Mouse (Mus musculus): ENCODE results near the gene Tuba8. TPM values are rescaled to one million over a fixed set of nuclear protein-coding genes. Genes with fewer than 3 reads are reported as not detected.

Tuba8 gene
- total RNA-seq, 2 experiments from 2014 or later: 183 to 207 TPM

- intact Hi-C loops (cut with DNase I): no loop called here
- no peak for DNase-seq
These were observed 16.2 kb upstream of the Tuba8 start for GRCm38 (mm10) chr6:121194061-121194955.

DNA sequence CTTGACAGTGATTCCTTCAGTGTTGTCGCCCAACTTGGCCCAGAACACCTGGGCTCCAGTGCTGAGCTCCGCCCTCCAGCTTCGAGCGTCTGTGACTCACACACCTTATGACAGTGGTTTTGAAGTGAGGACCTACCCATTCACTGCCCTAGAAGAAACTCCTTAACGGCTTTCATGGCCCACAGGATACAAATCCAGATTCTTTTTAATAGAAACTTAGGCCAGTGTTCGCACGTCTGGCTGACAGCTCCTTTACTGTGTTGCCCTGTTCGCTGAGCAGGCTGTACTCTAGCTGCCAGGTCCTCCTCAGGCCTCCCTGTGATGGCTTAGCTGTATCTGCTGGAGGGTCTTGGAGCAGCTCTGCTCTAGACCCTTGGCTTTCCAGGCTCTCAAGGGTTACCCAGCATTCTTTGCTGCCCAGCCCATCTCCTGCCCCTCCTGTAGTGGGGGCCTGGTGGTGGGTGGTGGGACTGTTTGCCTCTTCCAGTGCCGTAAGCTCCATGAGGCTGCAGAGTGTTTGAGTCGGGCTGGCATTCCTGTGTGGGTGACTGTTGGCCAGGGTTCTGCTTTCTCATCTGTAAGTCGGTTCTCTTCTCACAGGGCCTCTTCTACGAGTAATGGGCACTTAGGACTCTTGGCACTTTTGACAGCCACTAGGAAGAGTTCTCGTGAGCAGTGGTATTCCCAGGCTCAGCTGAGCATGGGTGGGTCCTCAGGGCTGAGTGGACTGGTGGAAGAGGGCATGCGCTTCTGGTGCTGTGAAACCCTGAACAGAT is 15.4 kb upstream of the Tuba8 start:
- intact Hi-C loops (cut with DNase I): loop anchor here (5.0 kb wide), 1 partner anchor 57 kb away; no protein-coding TSS in a partner anchor
- no peak for DNase-seq

DNA sequence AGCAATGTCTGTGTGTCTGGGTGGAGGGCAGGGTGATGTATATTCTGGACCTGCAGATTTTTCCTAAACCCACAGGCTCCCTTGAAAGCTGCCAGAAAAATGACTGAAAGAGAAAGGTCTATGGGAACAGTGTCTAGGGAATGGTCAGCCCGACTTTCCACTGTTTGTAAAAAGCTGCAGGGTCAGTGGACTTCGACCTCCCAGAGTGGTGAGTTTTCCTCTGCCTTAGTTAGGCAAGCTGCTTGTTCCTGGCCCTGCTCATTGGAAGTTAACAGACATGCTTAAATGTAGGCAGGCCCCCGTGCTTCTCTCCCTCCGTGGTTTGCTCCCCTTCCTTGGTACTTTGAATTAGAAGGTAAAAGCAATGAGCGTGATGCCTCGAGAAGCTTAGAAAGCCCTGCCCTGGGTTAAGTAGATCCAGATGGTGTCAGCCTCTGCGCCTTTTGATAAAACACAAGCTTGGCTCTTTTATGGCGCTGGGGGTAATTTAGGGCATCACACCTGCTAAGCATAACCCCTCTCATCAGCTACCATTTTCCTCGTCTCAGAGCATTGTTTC is 12.6 kb upstream of the Tuba8 start:
- intact Hi-C loops (cut with DNase I): loop anchor here (5.0 kb wide), 1 partner anchor 54 kb away; no protein-coding TSS in a partner anchor

DNA sequence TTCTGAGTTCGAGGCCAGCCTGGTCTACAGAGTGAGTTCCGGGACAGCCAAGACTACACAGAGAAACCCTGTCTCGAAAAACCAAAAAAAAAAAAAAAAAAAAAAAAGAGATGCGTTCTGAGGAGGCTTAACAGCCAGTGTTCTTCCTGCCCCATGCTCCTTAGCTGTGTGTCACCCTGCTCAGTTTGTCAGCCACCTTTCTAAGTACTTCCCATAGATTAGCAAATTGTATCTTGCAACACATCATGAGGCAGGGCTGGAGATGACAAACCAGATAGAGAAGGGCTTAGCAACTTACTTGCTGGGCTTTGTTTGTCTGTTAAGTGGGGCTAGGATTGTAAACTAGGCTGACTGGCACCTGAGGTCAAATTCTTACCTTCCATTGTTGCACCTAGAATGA is 10.0 kb upstream of the Tuba8 start:
- intact Hi-C loops (cut with DNase I): no loop called here
- no peak for DNase-seq

More for the DNA sequence above, 12.6 kb upstream of the Tuba8 start:
- DNase-seq: no peak

- intact Hi-C loops (cut with DNase I): no loop called here
- DNase-seq: no peak
These were observed 8.5 kb upstream of the Tuba8 start for GRCm38 (mm10) chr6:121202026-121202425.

DNA sequence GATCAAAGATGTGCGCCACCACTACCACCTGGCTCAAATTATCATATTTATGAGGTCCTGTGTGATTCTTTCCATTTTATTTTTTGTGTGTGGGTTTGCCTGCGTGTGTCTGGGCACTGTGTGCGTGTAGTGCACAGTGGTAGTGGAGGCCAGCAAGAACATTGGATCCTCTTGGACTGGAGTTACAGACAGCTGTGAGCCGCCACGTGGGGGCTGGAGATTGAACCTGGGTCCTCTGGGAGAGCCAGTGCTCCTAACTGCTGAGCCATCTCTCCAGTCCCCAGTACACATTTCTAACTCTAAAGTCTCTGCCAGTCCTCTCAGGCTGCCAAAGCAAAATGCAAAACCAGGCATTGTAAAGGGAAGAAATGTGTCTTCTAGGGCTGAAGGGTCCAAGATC is 4.0 kb upstream of the Tuba8 start:
- intact Hi-C loops (cut with DNase I): no loop called here
- no peak for DNase-seq

- DNase-seq: no peak
- intact Hi-C loops (cut with DNase I): no loop called here
These were observed 912 bp upstream of the Tuba8 start for GRCm38 (mm10) chr6:121209584-121209983.

DNA sequence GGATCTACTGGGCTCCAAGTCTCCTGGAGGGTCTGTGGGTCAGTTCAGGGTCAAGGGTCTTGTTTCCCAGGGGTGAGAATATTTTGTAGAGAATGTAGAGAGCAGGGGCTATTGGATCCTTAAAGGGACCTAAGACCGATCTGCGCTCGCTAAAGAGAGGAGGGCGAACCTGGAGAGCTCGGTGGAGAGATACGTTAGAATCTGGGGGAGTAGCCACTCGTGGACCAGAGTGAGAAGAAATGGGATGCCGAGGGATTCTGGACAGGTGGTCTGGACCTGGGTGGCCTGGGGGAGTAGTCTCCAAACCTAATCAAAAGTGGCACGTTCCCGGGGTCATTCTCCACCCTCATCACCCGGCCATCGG is 412 bp downstream of the Tuba8 start:
- intact Hi-C loops (cut with DNase I): no loop called here
- DNase-seq: no peak

DNA sequence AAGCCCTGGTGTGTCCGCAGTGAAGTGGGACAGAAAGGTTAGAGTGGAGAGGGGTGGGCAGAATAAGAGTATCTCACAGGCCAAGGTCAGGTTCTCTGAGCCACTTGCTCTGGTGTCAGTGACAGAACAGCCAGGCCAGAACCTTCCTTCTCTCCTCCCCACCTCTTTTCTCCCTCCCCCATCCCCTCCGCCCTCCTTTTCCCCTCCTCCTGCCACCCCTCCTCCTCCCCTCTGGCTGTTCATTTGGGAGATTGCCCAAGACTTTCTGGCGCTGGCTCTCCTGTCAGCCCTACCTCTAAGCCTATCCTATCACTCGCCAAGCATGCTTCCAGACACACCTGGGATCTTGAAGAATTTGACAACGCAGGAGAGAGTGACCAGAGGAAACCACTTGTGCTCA is 1.2 kb downstream of the Tuba8 start:
- intact Hi-C loops (cut with DNase I): no loop called here
- DNase-seq: peak in 1 of 2 experiments; percentile 55

DNA sequence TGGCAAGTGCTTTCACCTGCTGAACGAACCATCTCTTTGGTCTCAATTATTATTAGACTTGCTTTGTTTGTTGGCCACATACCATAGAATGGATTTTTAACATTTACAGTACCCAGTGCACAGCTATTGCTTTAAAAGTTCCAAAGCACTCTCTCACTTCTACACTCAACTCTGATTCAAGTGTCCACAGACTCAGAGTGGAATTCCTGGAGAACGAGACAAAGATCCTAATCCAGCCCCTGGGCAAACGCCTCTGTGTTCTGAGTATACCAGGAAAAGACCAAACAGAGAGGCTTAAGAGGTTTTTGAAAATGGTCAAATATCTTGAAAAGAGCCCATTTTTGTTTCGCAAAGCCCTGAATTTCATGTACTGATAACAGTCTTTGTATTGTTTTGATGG is 2.5 kb downstream of the Tuba8 start:
- intact Hi-C loops (cut with DNase I): no loop called here
- no peak for DNase-seq

DNA sequence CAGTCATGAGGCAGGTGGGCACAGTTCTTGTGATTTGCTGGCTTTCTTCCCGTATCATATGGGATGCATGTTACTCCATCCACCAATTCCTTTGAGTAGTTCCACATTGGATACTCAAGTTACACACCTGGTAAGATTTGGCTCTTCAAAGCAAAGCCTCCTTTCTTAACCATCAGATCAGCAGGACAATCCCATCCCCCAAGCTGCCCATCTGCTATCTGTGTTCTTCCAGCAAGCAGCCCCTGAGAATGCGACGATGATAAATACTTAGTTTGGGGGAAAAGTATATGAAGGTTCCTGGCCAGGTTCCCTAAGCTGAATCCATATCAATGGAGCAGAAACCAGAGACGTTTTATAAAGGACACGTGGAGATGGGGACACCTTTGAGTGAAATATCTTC is 3.7 kb downstream of the Tuba8 start:
- DNase-seq: no peak
- intact Hi-C loops (cut with DNase I): no loop called here

GRCm38 (mm10) chr6:121214667-121215330 is 4.3 kb downstream of the Tuba8 start:
- intact Hi-C loops (cut with DNase I): no loop called here

GRCm38 (mm10) chr6:121215336-121215735 is 4.8 kb downstream of the Tuba8 start:
- DNase-seq: no peak
- intact Hi-C loops (cut with DNase I): no loop called here

More at GRCm38 (mm10) chr6:121214667-121215330, 4.3 kb downstream of the Tuba8 start:
- DNase-seq: no peak

DNA sequence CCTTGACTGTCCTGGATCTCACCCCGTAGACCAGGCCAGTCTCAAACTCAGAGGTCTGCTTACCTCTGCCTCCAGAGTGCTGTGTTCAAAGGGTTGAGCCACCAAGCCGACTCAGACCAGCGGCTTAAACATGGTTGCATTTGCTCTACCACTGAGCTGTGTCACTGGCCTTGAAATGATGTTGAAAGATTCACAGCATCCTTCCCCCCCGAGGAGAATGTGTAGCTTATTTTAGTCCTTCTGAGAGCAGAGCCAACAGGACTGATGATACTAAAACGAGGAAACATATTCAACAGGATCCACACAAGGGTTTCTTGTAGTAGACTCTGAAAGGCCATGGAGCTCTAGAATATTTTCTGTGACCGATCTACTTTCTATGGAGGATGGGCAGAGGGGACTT is 5.4 kb downstream of the Tuba8 start:
- DNase-seq: no peak
- intact Hi-C loops (cut with DNase I): no loop called here

DNA sequence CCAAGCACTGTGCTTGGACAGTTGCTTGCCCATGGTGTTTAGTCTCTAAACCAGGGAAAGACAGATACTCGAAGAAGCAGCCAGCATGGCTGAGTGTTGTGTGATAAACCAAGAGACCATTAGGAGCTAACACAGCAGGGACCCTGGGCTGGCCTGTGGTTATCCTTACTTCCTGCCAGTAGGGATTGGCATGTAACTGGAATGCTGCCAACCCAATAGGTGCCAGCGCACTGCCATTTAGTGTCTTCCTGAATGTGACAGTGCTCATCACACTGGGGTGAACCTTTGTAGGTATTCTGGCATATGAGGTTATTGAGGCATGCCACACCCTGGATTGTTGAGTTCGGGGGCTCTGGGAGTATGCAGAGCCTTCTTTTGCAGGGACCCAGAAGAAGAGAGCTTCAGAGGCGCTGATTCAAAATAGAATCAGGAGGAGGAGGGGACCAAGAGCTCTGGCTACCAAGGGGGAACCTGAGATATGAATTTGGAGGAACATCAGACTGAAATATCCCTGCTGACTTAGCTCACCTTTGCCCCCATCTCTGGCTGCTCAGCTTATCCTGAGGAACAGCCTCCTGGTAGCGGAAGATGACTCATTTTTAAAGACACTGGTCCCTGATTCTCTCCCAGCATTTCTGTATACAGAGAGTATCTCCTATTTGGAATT is 6.2 kb downstream of the Tuba8 start:
- intact Hi-C loops (cut with DNase I): no loop called here
- peak; percentile 27 to 39 for DNase-seq

GRCm38 (mm10) chr6:121218002-121218401 is 7.5 kb downstream of the Tuba8 start:
- intact Hi-C loops (cut with DNase I): no loop called here

DNA sequence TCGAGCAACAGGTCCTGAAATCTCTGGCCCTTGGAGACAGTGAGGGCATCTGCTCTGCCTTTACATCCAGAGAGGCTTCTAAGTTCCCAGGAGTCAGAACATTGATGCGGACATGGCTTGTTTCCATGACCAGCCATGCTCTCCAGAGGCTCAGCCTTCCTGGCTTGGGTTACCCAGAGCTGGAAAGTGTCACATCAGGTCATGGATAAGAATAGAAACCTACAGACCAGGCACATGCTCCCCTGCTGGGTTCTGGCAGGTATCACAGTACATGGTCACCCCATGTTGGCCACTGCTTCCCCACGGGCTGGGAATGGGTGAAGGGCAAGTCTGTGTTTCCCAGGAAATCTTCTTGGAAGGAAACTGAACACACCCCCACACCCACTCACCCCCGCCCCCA is 8.9 kb downstream of the Tuba8 start:
- DNase-seq: peak; percentile 34 to 38
- intact Hi-C loops (cut with DNase I): no loop called here

More at GRCm38 (mm10) chr6:121218002-121218401, 7.5 kb downstream of the Tuba8 start:
- no peak for DNase-seq

- DNase-seq: no peak
- intact Hi-C loops (cut with DNase I): no loop called here
These were observed 9.7 kb downstream of the Tuba8 start for GRCm38 (mm10) chr6:121220181-121220580.

DNA sequence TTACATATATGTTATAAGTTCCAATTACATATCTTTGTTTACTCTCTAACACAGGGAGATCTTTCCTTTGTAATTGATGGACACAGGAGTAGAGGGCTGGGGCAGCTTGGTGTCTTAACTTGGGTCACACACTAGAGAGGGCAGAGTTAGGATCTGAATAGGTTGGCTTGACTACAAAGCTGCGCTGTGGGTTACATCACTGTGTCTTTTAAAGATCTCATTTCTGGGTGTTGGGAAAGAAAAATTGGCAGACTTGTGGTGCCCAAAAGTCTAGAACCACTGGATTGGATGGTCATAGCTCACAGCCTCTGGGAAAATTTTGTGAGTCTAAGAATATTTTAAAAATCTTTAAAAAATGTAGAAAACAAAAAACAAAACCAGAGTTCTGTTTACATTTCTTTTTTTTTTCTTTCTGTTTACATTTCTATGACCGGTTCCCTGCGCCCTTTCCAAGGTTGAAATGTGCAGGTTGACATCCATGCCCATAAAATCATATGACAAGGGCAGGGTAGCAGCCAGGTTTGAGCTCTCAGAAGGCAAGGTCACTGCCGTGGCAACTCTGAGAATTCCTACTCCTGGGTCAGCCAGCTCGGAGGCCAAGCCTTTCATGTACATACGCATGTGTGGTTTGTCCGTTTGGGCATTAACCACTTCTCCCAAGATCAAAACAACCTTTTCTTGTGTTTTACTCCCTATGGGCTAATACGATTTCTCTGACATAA is 11.5 kb downstream of the Tuba8 start:
- intact Hi-C loops (cut with DNase I): no loop called here
- no peak for DNase-seq
